Mouse (Mus musculus): ENCODE results near the gene Msh4. TPM values are rescaled to one million over a fixed set of nuclear protein-coding genes. Genes with fewer than 3 reads are reported as not detected.

Msh4 gene
- total RNA-seq (2021) = under 1 TPM; 0.25 to 0.50 TPM

- no peak for DNase-seq (ENCODE audit: low spot score in 2 of 2)
- intact Hi-C loops (cut with DNase I) = no loop called here
These were observed at the start of gene Msh4 for GRCm38 (mm10) chr3:153906136-153906871. TSS of gene Msh4 (minus strand) at chr3:153906138.

GRCm38 (mm10) chr3:153948176-153948575 is 42.2 kb upstream of the Msh4 start:
- no peak for DNase-seq (ENCODE audit: low spot score in 2 of 2)
- intact Hi-C loops (cut with DNase I) = no loop called here

GRCm38 (mm10) chr3:153947271-153947670 is 41.3 kb upstream of the Msh4 start:
- intact Hi-C loops (cut with DNase I) = no loop called here
- DNase-seq (ENCODE audit: low spot score in 2 of 2) = no peak

GRCm38 (mm10) chr3:153944335-153944990 is 38.5 kb upstream of the Msh4 start, which contains the start of gene Acadm:
TSS of gene Acadm (minus strand) at chr3:153944632.
- intact Hi-C loops (cut with DNase I) = loop anchor here (2.0 kb wide), 1 partner anchor 32 kb away; the partner anchor contains the start of gene Rabggtb
- peak; percentile 89 to 93 for DNase-seq (ENCODE audit: low spot score in 2 of 2)

GRCm38 (mm10) chr3:153943901-153944334 is 38.0 kb upstream of the Msh4 start:
- peak; percentile 25 to 43 for DNase-seq (ENCODE audit: low spot score in 2 of 2)
- intact Hi-C loops (cut with DNase I) = loop anchor here (2.0 kb wide), 1 partner anchor 31 kb away; the partner anchor contains the start of gene Rabggtb

DNA sequence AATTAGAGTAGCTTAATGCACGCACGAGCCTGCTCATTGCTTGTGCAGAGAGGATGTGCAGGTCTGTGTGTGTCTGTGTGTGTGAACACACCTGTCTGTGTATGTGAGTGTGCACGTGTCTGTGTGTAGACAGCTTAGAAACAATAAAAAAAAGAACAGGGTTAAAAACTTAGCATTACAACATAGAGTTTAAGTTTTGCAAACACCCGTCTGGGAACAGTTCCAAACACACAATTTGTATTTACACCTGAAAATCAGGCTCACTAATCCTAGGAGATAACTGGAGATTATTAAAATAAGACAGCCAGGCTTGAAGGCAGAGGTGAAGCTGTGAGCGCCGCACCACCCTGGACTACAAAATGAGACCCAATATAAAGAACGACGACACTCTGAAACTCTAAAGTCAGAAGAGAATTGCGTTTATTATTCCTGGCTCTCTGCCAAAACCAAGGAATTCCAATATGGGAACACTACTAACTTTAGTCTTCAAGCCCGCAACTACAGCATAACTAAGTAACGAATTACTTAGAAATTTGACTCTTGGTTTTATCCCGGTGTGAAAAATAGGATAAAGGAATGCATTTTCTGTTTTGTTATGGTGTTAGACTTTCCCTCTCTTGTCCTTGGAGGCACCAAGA is 37.2 kb upstream of the Msh4 start:
- intact Hi-C loops (cut with DNase I) = no loop called here
- DNase-seq (ENCODE audit: low spot score in 2 of 2) = no peak

GRCm38 (mm10) chr3:153941613-153942012 is 35.7 kb upstream of the Msh4 start:
- intact Hi-C loops (cut with DNase I) = no loop called here
- no peak for DNase-seq (ENCODE audit: low spot score in 2 of 2)

GRCm38 (mm10) chr3:153940486-153940885 is 34.5 kb upstream of the Msh4 start:
- DNase-seq (ENCODE audit: low spot score in 2 of 2) = no peak
- intact Hi-C loops (cut with DNase I) = no loop called here

- intact Hi-C loops (cut with DNase I) = no loop called here
- no peak for DNase-seq (ENCODE audit: low spot score in 2 of 2)
These were observed 34.1 kb upstream of the Msh4 start for GRCm38 (mm10) chr3:153940021-153940420.

DNA sequence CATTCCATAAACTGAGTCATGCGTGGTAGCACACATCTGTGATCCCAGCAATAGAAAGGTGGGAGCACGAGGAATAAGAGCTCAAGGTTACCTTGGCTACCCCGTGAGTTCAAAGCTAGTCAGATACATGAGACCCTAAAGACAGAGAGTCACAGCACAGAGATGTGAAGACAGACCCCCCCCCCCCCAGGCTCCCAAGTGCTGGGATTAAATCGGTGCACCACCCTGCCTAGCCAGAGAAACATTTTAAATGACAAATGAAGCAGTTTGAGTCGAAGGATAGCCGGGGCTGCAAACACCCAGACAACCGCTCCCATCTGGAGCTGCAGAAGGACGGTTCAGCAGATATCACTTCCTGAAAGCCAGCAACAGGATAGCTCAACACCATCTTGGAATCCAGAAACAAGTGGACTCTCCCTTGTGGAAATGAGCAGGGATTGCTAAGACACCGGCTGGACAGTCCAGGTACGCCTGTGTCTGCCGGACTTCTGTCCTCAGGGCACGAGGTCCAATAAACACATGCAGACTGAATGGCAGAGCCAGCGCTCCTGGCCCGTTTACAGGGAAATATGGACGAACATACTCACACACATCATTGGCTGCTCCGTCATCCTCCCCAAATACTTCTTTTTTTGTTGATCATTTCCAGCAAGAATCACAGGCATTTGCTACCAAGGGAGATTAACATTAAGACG is 31.3 kb upstream of the Msh4 start:
- DNase-seq (ENCODE audit: low spot score in 2 of 2) = no peak

DNA sequence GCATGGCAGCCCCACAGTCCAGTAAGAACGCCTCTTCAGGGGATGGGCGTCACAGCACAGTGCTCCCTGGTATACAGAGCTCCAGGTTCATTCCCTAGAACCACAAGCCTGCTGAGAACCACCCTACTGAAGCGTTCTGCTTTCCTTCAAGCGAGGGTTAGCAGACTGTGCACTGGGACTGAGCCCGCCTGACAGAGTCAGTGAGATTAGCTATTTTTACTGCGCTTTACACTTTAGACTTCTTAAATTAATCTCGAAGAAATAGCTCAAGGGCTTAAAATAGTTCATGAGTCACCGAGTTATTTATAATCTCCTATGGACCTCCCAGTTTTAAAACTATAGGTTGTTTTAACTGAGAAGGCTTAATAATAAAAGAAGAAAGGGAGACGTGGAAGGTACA is 29.9 kb upstream of the Msh4 start:
- peak in 1 of 2 experiments; percentile 32 for DNase-seq (ENCODE audit: low spot score in 2 of 2)

More for the DNA sequence above, 31.3 kb upstream of the Msh4 start:
- intact Hi-C loops (cut with DNase I) = no loop called here

DNA sequence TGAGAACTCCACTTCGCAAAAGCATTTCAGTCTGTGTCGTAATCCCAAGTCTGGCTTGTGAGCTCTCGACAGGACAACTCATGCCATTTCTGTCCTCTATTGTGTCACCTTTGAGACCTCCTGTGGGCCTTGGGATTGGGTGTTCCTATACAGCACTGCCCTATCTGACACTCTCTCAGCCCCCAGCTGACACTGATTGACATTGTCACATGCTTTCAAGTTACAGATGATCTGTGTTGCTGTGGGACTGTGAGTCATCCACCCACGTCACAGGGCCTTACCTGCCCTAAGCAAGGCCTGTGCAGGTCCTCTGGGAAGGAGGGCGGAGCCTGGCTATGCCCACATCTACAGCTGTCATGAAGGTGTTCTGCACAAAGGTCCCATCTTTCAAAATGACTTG is 26.5 kb upstream of the Msh4 start:
- intact Hi-C loops (cut with DNase I) = no loop called here
- no peak for DNase-seq (ENCODE audit: low spot score in 2 of 2)

More for the DNA sequence above, 29.9 kb upstream of the Msh4 start:
- intact Hi-C loops (cut with DNase I) = no loop called here

DNA sequence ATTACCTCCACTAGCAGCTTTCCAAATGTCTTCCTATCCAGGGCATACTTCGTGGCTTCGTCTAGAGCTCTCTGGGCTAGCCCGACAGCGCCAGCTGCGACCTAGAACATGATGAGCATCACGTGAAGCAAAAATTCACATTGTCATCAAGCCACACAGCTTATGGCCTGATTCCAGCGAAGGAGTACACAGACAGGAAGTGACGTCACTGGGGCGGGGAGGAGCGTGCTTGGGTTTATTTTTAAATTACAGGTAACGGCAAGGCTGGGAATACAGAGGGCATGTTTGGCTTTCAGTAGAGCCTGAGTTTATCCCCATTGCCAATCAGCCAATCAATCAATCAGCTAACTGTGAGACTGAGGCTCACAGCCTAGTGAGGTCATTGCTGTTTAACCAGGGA is 23.6 kb upstream of the Msh4 start:
- DNase-seq (ENCODE audit: low spot score in 2 of 2) = no peak
- intact Hi-C loops (cut with DNase I) = no loop called here

DNA sequence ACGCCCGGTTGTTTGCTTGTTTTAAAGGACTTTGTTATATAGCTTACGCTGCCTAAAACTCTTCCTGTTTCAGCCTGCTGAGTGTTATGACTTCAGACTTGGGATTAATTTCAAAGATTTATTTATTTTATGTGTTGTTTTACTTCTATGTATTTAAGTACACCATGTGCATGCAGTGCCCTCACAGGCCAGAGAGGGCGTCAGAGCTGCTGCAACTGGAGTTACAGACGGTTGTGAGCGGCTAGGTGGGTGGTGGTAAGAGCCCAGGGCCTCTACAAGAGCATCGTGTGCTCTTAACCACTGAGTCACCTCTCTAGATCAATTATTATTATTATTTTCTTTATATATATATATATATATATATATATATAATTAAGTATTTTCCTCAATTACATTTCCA is 20.4 kb upstream of the Msh4 start:
- intact Hi-C loops (cut with DNase I) = no loop called here

DNA sequence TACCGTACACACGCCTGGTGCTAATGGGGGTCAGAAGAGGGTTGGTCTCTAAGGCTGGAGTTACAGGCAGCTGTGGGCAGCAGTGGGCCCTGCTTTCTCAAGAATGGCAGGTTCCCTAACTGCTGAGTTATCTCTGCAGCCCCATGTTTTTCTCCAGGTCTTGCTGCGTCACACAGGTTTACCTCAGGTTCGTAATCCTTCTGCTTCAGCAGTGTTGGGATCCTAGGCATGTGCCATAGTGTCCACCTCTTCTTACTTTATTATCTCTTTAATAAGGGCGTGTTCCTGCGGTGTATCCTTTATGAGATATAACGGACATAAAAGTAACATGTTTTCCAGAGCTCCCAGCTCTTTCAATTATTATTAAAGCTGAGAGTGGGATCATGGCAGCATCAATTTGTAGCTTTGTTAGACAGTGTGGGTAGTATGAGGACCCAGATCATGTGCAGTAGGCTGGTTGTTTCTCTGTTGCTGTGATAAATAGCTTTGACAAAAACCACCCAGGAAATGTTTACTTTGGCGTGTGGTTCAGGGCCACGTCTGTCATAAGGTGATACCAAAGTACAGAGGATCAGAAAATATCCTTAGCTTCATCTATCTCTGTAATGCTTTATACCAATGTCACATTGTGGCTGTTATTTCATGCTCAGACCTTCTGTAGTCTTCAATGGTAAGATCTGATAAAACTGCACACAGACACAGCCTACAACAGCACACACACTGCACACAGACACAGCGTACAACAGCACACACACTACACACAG is 15.4 kb upstream of the Msh4 start:
- no peak for DNase-seq (ENCODE audit: low spot score in 2 of 2)

More for the DNA sequence above, 20.4 kb upstream of the Msh4 start:
- DNase-seq (ENCODE audit: low spot score in 2 of 2) = no peak

DNA sequence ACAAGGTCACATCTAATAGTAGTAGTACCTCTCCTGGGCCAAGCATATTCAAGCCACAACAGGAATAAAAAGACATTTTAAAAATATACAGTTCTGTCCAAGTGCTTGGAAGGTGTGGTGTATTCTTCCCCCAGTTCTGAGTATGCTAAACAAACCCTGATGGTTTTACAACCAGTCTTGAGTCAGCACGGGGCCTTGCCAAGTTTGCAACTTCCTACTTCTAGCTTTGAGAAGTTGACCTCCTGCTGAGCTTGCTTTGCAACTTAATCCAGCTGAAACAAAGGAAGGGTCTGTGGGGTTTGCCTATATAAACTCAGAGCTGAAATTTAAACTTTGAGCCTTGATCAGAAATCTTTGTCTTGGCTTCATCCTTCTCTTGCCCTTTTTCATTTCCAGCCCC is 11.3 kb upstream of the Msh4 start:
- intact Hi-C loops (cut with DNase I) = no loop called here
- no peak for DNase-seq (ENCODE audit: low spot score in 2 of 2)

More for the DNA sequence above, 15.4 kb upstream of the Msh4 start:
- intact Hi-C loops (cut with DNase I) = no loop called here

GRCm38 (mm10) chr3:153913510-153914243 is 7.7 kb upstream of the Msh4 start:
- intact Hi-C loops (cut with DNase I) = loop anchor here (2.0 kb wide), 1 partner anchor 31 kb away; the partner anchor contains the start of gene Acadm
- DNase-seq (ENCODE audit: low spot score in 2 of 2) = no peak

Measured in left cerebral cortex, postnatal 25 days (tissue).